Mouse (Mus musculus): Measurements from ENCODE around the gene Gm14308. TPM values are rescaled to one million over a fixed set of nuclear protein-coding genes. Genes with fewer than 3 reads are reported as not detected.
"Not testable (repeated sequence)": the region's sequence is repeated elsewhere in the genome, so short reads cannot be mapped to it uniquely, and the experiment has no call there.

Gm14308 gene
- polyA plus RNA-seq (2015; fragmentation: Nextera tagmentation; extraction: Ambion mirVana) = 14.7 and 21.3 TPM in 2 replicates

GRCm38 (mm10) chr2:176636244-176636643 lies at the start of gene Gm14308:
Gm14308 (minus strand) TSS chr2:176636344.
- not testable (repeated sequence) for H3K4me2 ChIP-seq (ENCODE audit: low read length); H3K4me3 ChIP-seq (replicated peaks; ENCODE audit: low read length); H3K4me1 ChIP-seq (replicated peaks; ENCODE audit: control insufficient read depth, insufficient read depth, low read length); H3K36me3 ChIP-seq (ENCODE audit: control insufficient read depth, insufficient read depth); H3K9me3 ChIP-seq (ENCODE audit: control insufficient read depth, low read length); H3K27ac ChIP-seq (ENCODE audit: low read length); H3K9ac ChIP-seq (replicated peaks; ENCODE audit: low read depth, low read length); H3K27me3 ChIP-seq (replicated peaks; ENCODE audit: control insufficient read depth, insufficient read depth, low read length); ATAC-seq
- WGBS = no CpG with 5 or more reads among the region's 4 CpGs

GRCm38 (mm10) chr2:176670222-176670621 lies 34.1 kb upstream of the Gm14308 start, which contains the start of gene Zfp973:
Zfp973 (plus strand) TSS chr2:176670522.
- not testable (repeated sequence) for H3K36me3 ChIP-seq (ENCODE audit: control insufficient read depth, insufficient read depth); H3K9me3 ChIP-seq (ENCODE audit: control insufficient read depth, low read length); H3K4me2 ChIP-seq (ENCODE audit: low read length); H3K27me3 ChIP-seq (replicated peaks; ENCODE audit: control insufficient read depth, insufficient read depth, low read length); H3K27ac ChIP-seq (ENCODE audit: low read length); ATAC-seq; H3K4me1 ChIP-seq (replicated peaks; ENCODE audit: control insufficient read depth, insufficient read depth, low read length); H3K9ac ChIP-seq (replicated peaks; ENCODE audit: low read depth, low read length); H3K4me3 ChIP-seq (replicated peaks; ENCODE audit: low read length)
- no CpG with 5 or more reads among the region's 6 CpGs for WGBS

Other genes with a start within 250 kb of the Gm14308 start
- 10.6 and 12.0 TPM in 2 replicates for gene Gm14435, start 212.8 kb downstream of the Gm14308 start, polyA plus RNA-seq (2015; fragmentation: Nextera tagmentation; extraction: Ambion mirVana)
- 3.5 and 13.0 TPM in 2 replicates for gene Gm14434, start 149.6 kb downstream of the Gm14308 start, polyA plus RNA-seq (2015; fragmentation: Nextera tagmentation; extraction: Ambion mirVana)
- not detected in 2 replicates for gene Zfp967, start 115.3 kb downstream of the Gm14308 start, polyA plus RNA-seq (2015; fragmentation: Nextera tagmentation; extraction: Ambion mirVana)
- 10.5 and 10.6 TPM in 2 replicates for gene Zfp973, start 34.2 kb upstream of the Gm14308 start, polyA plus RNA-seq (2015; fragmentation: Nextera tagmentation; extraction: Ambion mirVana)
- 36.7 and 40.6 TPM in 2 replicates for gene Gm14305, start 72.0 kb upstream of the Gm14308 start, polyA plus RNA-seq (2015; fragmentation: Nextera tagmentation; extraction: Ambion mirVana)
- 8.3 and 10.1 TPM in 2 replicates for gene Gm14295, start 162.3 kb upstream of the Gm14308 start, polyA plus RNA-seq (2015; fragmentation: Nextera tagmentation; extraction: Ambion mirVana)
- gene Gm14408, start 194.8 kb upstream of the Gm14308 start, polyA plus RNA-seq (2015; fragmentation: Nextera tagmentation; extraction: Ambion mirVana) = not detected in 2 replicates

All from forebrain, embryonic 16.5 days (tissue).